Mouse (Mus musculus) cerebellum, adult 2 months (tissue): ENCODE results near the gene Setd1a.

ENCODE experiments used
- CTCF ChIP-seq: fragments of 200-500 bp; IDR thresholded peaks from 2 replicates; pipeline ENCODE4 v1.5.1; 2011; ENCODE audit warnings: low read depth, mild to moderate bottlenecking, control low read depth, low read length, moderate library complexity, borderline replicate concordance; ENCODE audit not compliant: insufficient read depth
- POLR2A ChIP-seq: fragments of 200-500 bp; IDR thresholded peaks from 2 replicates; pipeline ENCODE4 v1.6.1; 2011; ENCODE audit warnings: low read length, control low read depth, borderline replicate concordance; ENCODE audit not compliant: insufficient read depth

- no peak for TF ChIP-seq POLR2A
- no peak for TF ChIP-seq CTCF
Observed at GRCm38 (mm10) chr7:127785308-127785707, 8.8 kb downstream of the Setd1a start, which contains the start of gene Gm49388.
